Mouse (Mus musculus): ENCODE measurements around the gene Phyhipl.

DNA sequence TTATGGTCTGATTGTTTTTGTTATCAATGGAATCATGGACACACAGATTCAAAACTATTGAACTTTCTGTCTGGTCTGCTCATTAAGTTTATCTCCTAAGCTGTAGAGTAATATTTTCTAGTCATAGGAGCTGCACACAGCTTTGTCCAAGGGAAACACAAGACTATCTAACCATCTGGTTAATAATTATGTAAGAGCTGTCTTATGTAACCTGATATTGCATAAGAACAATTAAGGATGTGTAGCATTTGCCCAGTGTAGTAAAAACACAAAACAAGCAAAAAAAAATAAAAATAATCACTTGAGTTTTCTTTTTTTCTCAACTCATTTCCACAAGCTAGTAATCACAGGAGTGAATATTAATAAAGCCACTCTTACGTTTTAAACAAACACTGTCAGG is 20.5 kb downstream of the Phyhipl start:
- TF ChIP-seq CTCF (IDR thresholded peaks at IDR 0.05; ENCODE audit: borderline replicate concordance, control insufficient read depth, extremely low read depth, insufficient read depth, low read length, poor library complexity) (no peak), POLR2A (IDR thresholded peaks at IDR 0.05; ENCODE audit: control insufficient read depth, extremely low read depth, insufficient read depth, low read length, poor library complexity) (no peak)

Data from thymus, adult 2 months (tissue).